Mouse (Mus musculus) stomach, postnatal 0 days (tissue): ENCODE data around the gene Asb13.

Source experiments
- CTCF ChIP-seq: IDR thresholded peaks from 2 replicates; pipeline ENCODE4 v1.5.1; 2016; ENCODE audit warnings: antibody characterized with exemption, low read depth, mild to moderate bottlenecking, moderate library complexity
- EP300 ChIP-seq: optimal IDR thresholded peaks from 2 replicates; pipeline ENCODE3; 2016; ENCODE audit warnings: antibody characterized with exemption

DNA sequence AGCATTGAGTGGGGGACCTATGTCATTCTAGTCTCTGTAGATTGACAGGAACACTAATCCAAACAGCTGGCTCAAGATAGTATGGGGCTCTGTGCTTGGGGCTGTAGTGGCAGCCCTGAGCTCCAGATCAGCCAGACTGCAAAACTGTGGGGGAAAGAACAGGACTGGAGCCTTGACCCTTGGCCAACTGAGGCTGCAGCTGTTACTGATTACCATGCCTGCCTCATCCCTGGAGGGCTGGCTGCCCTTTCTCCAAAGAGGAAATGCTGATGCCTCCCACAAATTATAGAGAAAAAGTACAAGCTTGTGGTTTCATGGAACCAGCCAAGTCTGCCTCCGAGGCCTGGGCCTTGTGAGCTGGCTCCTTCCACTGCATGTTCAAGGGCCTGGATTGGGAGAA lies 36.2 kb downstream of the Asb13 start:
- no peak for TF ChIP-seq EP300
- TF ChIP-seq CTCF = no peak
